Mouse (Mus musculus) neutrophil, adult 59 days (primary cell): ENCODE results near the gene Lman2l. TPM values are rescaled to one million over a fixed set of nuclear protein-coding genes. Genes with fewer than 3 reads are reported as not detected.

ENCODE experiments used
- total RNA-seq, 2 experiments: library from RNA; stranded (reverse); gene quantifications; 1 replicate in 1 of 2; 2 replicates in 1 of 2; pipeline ENCODE4 v1.2.4; 2023

The Lman2l gene
- total RNA-seq: 10 to 100 TPM; 37.2 to 48.0 TPM

DNA sequence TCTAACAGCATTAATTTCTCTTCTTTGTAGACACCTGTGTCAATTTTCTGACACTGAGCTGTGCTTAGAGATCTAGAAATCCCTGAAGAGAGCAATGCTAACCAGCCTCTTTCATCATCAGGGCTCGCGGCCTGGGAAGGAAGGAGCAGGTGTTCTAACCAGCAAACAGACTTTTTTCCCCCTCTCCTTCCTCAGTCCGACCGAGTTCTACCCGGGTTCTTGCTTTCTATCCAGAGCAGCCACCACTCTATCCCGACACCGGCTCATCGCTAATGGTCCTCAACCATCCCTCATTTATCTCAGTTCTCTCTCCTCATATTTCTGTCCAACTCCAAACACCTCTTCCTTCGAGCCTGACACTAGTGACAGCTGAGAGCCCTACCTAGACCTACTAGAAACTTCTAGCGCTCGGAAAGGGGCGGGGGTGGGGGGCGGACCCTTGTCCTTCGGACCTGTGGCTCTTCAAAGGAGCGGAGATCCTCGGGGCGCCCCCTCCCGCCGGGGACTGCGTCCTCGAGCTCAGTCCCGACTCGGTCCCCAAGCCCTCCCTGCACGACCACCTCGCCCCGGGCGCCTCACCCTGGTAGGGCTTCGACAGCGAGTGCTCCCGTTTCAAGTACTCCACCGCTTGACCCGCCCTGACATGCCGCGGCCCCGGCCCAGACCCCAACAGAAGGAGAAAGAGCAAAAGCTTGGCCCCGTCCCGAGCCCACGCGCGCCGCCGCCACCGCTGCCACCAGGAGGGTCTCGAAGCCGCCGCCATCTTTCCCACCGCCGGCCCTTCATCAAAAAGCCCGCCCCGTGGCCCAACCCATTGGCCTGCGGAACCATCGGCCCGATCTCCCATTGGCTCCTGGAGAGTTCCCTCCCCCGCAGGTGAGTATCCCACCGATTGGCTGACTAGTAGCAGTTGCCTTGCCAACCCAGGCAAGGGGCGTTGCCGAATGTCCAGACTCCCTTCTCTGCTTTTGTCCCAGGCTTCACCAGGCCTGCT, at the start of gene Lman2l:
TSS of gene Lman2l (minus strand) at position 801 of the 994 bp plus-strand sequence.

DNA sequence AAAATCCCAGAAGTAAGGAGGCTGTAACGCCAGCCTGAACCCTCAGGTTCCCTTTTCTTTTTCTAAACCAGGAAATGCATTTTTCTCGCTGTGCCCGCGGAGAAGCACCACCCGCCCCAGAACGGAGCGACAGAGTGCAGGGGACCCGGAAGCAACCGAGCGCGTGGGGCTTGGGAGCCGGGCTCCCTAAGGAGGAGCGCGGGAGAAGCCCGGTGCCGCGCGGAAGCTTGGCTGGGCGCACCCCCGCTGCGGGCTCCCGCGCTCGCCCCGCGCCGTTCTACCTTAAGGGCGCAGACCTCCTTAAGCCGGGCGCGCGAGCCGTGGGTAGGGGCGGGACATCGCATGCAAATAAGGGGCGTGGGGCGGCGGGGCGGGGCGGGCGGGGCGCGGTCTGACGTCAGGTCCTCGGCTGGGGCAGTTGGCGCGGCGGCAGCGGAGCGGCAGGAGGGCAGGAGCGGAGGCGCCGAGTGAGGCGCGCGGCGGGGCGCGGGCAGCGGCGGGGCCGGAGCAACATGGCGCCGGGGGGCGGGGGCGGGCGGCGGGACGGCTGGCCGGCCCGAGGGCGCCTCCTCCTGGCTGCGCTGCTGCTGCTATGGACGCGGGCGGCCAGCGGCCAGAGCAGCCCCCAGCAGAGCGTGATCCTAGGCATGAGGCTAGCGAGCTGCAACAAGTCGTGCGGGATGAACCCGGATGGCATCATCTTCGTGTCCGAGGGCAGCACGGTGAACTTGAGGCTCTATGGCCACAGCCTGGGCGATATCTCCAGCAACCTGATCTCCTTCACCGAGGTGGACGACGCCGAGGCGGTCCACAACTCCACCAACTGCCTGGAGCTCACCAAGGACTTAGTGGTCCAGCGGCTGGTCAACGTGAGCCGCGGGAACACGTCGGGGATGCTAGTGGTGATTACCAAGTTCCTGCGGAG, 26.4 kb upstream of the Lman2l start, which contains the start of gene Cnnm4:
TSS of gene Cnnm4 (plus strand) at position 440 of the 925 bp plus-strand sequence.

DNA sequence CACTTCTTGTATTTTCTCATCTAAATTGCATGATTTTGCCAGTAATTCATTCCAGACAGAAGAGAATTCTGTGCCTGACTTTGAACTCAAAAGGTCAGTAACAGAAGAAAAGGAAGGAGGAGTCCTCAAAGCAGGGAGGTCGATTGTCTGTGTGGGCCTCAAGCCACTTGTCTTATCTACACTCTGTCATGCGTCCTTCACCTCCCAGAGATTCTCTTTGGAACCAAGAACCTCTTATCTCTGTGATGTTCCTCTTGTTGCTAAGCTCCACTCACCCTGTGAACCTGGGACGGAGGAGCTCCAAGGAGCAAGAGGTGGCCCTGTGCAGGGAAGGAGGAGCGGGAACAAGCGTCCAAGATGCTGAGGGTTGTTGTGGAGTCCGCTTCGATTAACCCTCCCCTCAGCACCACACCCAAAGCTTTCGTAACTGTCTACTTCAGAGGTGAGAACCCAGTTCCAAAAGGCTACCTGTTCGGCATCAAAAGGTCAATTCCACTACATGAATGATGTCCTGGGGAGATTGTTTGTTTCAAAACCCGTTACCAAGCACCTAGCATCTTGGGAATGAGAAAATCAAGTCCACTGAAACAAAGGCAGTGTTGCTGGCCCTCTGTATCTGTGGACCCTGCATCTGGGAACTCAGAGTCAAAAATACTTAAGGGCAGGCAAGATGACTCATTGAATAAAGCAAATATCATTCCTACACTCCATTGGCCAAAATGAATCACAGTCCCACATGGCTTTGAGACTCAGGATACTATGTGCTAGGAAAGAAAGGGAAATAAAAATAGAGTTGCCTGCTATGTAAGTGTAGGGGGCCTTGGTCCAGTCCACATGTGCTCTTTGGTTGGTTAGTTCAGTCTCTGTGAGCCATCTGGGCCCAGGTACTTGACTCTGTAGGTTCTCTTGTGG, 72.9 kb downstream of the Lman2l start, which contains the start of gene Fer1l5:
TSS of gene Fer1l5 (plus strand) at position 358 of the 912 bp plus-strand sequence.

Other genes with a start within 250 kb of the Lman2l start
- gene Uggt1, start 200.6 kb downstream of the Lman2l start, total RNA-seq: 10 to 100 TPM; 63.7 to 67.1 TPM
- gene Neurl3, start 170.6 kb downstream of the Lman2l start, total RNA-seq: 100 to 1,000 TPM; 151 to 160 TPM
- gene Arid5a, start 137.5 kb downstream of the Lman2l start, total RNA-seq: 10 to 100 TPM; 81.7 to 83.1 TPM
- 10 to 100 TPM; 43.3 to 54.0 TPM for gene Kansl3, start 76.1 kb downstream of the Lman2l start, total RNA-seq
- gene Fer1l5, start 73.0 kb downstream of the Lman2l start, total RNA-seq: not detected
- gene Cnnm4, start 26.3 kb upstream of the Lman2l start, total RNA-seq: 10 to 100 TPM; 27.7 to 28.9 TPM
- gene Cnnm3, start 66.6 kb upstream of the Lman2l start, total RNA-seq: 10 to 100 TPM; 23.1 to 28.8 TPM
- gene Ankrd23, start 91.6 kb upstream of the Lman2l start, total RNA-seq: 1 to 10 TPM; 3.8 to 6.2 TPM
- not detected for gene Gm42417, start 94.2 kb upstream of the Lman2l start, total RNA-seq
- 1 to 10 TPM; 4.2 to 5.1 TPM for gene Ankrd39, start 102.2 kb upstream of the Lman2l start, total RNA-seq
- gene Sema4c, start 113.1 kb upstream of the Lman2l start, total RNA-seq: 1 to 10 TPM in 1 of 2 experiments, under 1 TPM in 1; 0.73 to 2.0 TPM
- gene Fam178b, start 237.9 kb upstream of the Lman2l start, total RNA-seq: not detected
- 100 to 1,000 TPM; 255 to 259 TPM for gene Cox5b, start 246.2 kb upstream of the Lman2l start, total RNA-seq